Mouse (Mus musculus): ENCODE results near the gene Cdkal1.

DNA sequence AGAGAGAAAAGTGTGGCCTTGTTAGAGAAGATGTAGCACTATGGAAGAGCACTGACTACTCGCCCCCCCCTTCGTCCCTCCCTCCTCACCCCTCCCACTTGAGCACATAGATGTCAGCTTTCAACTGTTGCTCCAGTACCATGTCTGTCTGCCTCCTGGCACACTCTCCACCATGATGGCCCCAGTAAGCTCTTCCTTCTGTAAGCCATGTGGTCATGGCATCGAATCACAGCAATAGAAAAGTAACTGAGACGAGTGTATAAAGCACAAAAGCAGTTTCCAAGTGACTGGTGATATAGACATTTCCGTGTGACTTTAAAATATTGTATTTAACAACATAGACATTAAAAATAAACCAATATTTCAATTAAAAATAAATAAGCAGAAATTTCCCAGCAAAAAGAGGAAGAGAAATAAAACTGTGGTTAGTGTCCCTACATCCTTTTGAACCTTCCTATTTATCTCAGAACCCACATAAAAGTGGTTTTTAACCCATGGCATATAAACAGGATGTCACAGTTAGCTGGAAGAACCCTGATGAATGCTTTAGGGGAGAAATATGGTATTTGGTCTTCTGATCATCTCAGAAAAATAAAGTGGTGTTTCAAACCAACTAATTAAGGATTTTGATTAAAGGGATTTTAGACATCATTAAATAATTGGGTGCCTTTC is 129.2 kb downstream of the Cdkal1 start:
- TF ChIP-seq CTCF (conservative IDR thresholded peaks at IDR 0.05; ENCODE audit: low read length), result no peak
- TF ChIP-seq POU5F1 (IDR thresholded peaks at IDR 0.05; ENCODE audit: borderline replicate concordance, low read length), result no peak

All from E14TG2a.4 (cell line).